18 mouse cellular contexts compared by ENCODE assay signal in genomic region chr12:100273033-100273432, GRCm38 (mm10).
A peak's percentile ranks its signal among the peaks of the same experiment; 100 is the strongest.
DNase-seq lines count a peak whose midpoint lies in the region; TF ChIP-seq lines count a peak whose summit lies in the region.
"Had no signal": no experiment of that assay in that cellular context is flagged by ENCODE, and none has a peak within 500 bp of the region (broad histone marks: within the 10 kb centered on the region; RNA-seq: fewer than 3 reads in every experiment).

No protein-coding gene starts in this region.

- H3K4me3 ChIP-seq in cerebellum, adult 2 months (replicated peaks; ENCODE audit: insufficient read depth, low read depth, low read length), result no peak overlapping the region
- no peak overlapping the region for H3K4me3 ChIP-seq in layer of hippocampus, adult 2 months
- H3K4me3 ChIP-seq: forebrain, embryonic 12.5 days; heart, embryonic 13.5 days; limb, embryonic 15.5 days; neural tube, embryonic 12.5 days had no signal

- peaks cover 43% of the 10 kb centered on the region for H3K4me1 ChIP-seq in cerebellum, adult 2 months (ENCODE audit: control insufficient read depth, insufficient read depth, low read length)

- no peak for TF ChIP-seq CTCF in cerebellum, adult 2 months (IDR thresholded peaks at IDR 0.05; ENCODE audit: borderline replicate concordance, insufficient read depth, low read depth, low read length)
- TF ChIP-seq CTCF in layer of hippocampus, adult 2 months (conservative IDR thresholded peaks at IDR 0.05), result no peak

- H3K27me3 ChIP-seq in cerebellum, adult 2 months (ENCODE audit: control insufficient read depth, insufficient read depth, low read length), result no peaks in the 10 kb centered on the region
- H3K27me3 ChIP-seq: forebrain, embryonic 12.5 days; heart, embryonic 13.5 days; limb, embryonic 15.5 days; neural tube, embryonic 12.5 days had no signal

- intact Hi-C loops in left cerebral cortex, postnatal 10 days (cut with DNase I), result no loop called here

- no peak overlapping the region for H3K27ac ChIP-seq in cerebellum, adult 2 months (ENCODE audit: insufficient read depth, low read length)
- H3K27ac ChIP-seq in layer of hippocampus, adult 2 months, result peak overlapping the region; percentile 72
- H3K27ac ChIP-seq: forebrain, embryonic 12.5 days; heart, embryonic 13.5 days; limb, embryonic 15.5 days; neural tube, embryonic 12.5 days; stomach, postnatal 0 days had no signal

- 57% methylated on average over 2 of the region's 2 CpGs for WGBS in cerebellum, adult 2 months

- TF ChIP-seq POLR2A in cerebellum, adult 2 months (IDR thresholded peaks at IDR 0.05; ENCODE audit: borderline replicate concordance, insufficient read depth, low read length), result no peak

- DNase-seq in cerebellum, adult 2 months, result peak; percentile 51 to 79
- no peak for DNase-seq in cerebellum, adult 11-12 months
- DNase-seq in layer of hippocampus, adult 2 months (ENCODE audit: low spot score in 2 of 2), result no peak
- no peak for DNase-seq in layer of hippocampus, adult 8-10 months (ENCODE audit: low spot score in 2 of 2)
- DNase-seq in NIH3T3 (ENCODE audit: low read depth), result peak; percentile 67
- DNase-seq in cerebellum, postnatal 36 days, result peak; percentile 42 to 54
- no peak for DNase-seq in left cerebral cortex, postnatal 10 days (ENCODE audit: extremely low spot score in 1 of 2, low spot score in 2 of 2)
- DNase-seq: B cell, adult 2 months; heart, adult 11 months; heart, postnatal 36 days; kidney, postnatal 14 days; layer of hippocampus, adult 9-11 months; lung, postnatal 14 days had no signal

Comparison
In these comparisons a context has a peak if more than half of its experiments do, and no peak if none do; other contexts are left out.
1. DNase-seq: peak in cerebellum, adult 2 months (2 of 2), NIH3T3 (single experiment) and cerebellum, postnatal 36 days (2 of 2); none in cerebellum, adult 11-12 months (single experiment), layer of hippocampus, adult 2 months (0 of 2), layer of hippocampus, adult 8-10 months (0 of 2) and left cerebral cortex, postnatal 10 days (0 of 2).